Mouse (Mus musculus): ENCODE data around the gene Cpsf3. TPM values are rescaled to one million over a fixed set of nuclear protein-coding genes. Genes with fewer than 3 reads are reported as not detected.

Gene Cpsf3
- 63.1 and 69.1 TPM in 2 replicates for polyA plus RNA-seq (2015; fragmentation: Nextera tagmentation; extraction: Ambion mirVana)

DNA sequence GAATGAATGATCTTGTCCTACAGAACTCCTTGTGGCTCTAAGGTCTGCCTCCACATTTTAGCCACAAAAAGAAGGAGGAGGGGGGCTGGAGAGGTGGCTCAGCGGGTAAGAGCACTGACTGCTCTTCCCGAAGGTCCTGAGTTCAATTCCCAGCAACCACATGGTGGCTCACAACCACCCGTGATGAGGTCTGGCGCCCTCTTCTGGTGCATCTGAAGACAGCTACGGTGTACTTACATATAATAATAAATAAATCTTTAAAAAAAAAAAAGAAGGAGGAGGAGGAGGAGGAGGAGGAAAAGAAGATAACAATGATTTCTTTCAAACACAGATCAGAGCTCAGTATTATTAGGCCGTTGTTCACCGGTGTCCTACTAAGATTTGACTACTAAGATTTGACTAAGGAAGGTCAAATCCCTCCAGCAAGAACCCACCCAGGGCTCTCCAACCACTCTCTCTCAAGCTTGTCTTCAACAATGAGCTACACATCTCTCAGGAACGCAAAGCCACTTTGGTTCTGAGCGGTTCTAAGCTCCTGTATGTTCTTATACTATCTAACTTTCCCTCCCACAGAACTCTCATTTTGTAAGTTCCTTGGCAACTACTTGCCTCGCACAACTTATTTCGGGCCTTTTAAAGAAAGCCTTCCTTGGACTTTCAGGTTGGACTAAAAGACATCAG, at the start of gene Cpsf3:
Gene Cpsf3 (plus strand): TSS at position 631 of the 681 bp plus-strand sequence.
- 55% methylated on average over 11 of the region's 11 CpGs for WGBS
- H3K27ac ChIP-seq: peak within 1 kb of the TSS; percentile 92
- no peak for ATAC-seq (replicated peaks; ENCODE audit: insufficient number of reproducible peaks, insufficient read depth, low FRiP score, low read depth)
- no peaks in the 10 kb centered on the region for H3K9me3 ChIP-seq (replicated peaks)
- peak within 1 kb of the TSS; percentile 96 for H3K9ac ChIP-seq
- H3K4me3 ChIP-seq: peak within 1 kb of the TSS; percentile 97
- no peaks in the 10 kb centered on the region for H3K27me3 ChIP-seq
- peak within 1 kb of the TSS; percentile 89 for H3K4me2 ChIP-seq
- H3K4me1 ChIP-seq (replicated peaks): peaks cover 26% of the 10 kb centered on the region
- H3K36me3 ChIP-seq: no peaks in the 10 kb centered on the region

DNA sequence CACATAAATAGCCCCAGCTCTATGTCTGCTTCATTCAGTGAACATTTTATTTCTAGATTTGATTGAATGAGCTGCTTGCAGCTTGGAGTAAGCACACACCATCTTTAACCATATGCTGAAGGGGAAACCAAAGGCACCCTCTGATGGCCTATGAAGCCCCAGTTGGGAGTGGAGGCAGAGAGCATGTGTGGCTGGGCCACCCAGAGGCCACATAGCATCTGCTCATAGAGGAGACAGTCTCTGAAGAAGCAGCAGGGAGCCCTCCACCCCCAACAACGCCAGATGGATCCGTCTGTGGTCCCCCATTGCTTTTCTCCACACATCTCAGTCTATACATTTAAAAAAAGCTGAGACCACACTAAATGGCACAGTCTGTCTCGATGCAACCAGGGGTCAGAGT, 43.2 kb upstream of the Cpsf3 start:
- no peak overlapping the region for H3K27ac ChIP-seq
- no peak overlapping the region for H3K4me2 ChIP-seq
- no peak overlapping the region for H3K9ac ChIP-seq
- no peak for ATAC-seq (replicated peaks; ENCODE audit: insufficient number of reproducible peaks, insufficient read depth, low FRiP score, low read depth)
- WGBS: 84% methylated on average over 3 of the region's 3 CpGs
- no peaks in the 10 kb centered on the region for H3K4me1 ChIP-seq (replicated peaks)
- peaks cover 17% of the 10 kb centered on the region for H3K36me3 ChIP-seq
- H3K9me3 ChIP-seq (replicated peaks): no peaks in the 10 kb centered on the region
- H3K4me3 ChIP-seq: no peak overlapping the region
- H3K27me3 ChIP-seq: no peaks in the 10 kb centered on the region

DNA sequence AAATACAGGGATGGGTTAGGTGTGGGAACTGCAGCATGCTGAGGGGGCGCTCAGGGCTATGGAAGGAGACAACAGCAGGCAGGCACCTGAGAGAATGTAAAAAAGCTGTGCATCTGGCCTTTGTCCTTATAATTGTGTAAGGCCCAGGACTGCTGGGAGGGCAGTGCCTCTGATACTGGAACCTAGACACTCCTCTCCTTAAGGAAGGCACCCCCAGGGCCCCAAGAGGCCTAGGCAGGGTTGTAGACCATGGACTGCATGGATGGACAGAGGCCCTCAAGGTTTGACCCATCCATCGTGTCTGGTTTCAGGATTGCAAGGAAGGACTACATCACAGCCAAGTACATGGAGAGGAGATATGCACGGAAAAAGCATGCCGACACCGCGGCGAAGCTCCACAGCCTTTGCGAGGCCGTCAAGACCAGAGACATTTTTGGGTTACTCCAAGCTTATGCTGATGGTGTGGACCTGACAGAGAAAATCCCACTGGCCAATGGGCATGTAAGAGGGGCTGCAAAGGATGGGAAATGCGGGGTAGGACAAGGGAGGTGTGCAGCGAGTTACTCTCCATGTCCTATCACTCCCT, 40.7 kb upstream of the Cpsf3 start:
- 91% methylated on average over 11 of the region's 11 CpGs for WGBS
- H3K4me3 ChIP-seq: no peak overlapping the region
- no peaks in the 10 kb centered on the region for H3K9me3 ChIP-seq (replicated peaks)
- no peaks in the 10 kb centered on the region for H3K27me3 ChIP-seq
- H3K4me2 ChIP-seq: no peak overlapping the region
- no peaks in the 10 kb centered on the region for H3K4me1 ChIP-seq (replicated peaks)
- no peak overlapping the region for H3K9ac ChIP-seq
- H3K27ac ChIP-seq: no peak overlapping the region
- no peak for ATAC-seq (replicated peaks; ENCODE audit: insufficient number of reproducible peaks, insufficient read depth, low FRiP score, low read depth)
- peaks cover 12% of the 10 kb centered on the region for H3K36me3 ChIP-seq

DNA sequence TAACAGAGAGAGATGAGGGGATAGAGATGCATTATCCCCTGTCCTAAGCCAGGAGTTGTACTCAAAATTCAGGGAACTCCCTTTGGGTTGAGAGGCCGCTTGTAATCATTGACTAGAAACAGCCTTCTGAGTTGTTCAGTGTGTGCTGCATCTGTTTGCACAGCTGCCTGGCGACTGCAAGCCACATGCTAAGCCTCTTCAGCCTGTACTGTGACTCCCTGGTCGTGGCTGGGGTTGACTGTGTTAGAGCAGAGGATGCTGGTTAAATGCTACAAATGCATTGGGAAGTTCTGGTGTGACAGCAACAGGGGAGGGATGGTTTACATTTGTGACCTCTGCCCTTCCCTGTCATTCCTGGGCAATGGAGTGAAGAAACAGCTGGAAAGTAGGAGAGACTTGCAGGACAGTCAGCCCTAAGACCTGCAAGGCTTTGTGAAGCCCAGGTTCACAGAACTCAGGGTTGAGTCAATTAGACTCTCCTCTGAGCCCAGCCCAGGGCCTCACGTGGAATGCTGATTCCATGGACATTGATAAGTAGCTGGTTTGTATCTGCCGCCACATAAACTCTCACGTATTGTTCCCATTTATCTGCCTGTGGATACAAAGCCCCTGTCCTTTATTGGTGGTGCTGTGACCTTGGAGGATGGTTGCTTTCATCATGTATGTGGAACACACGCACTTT, 37.3 kb upstream of the Cpsf3 start:
- no peaks in the 10 kb centered on the region for H3K9me3 ChIP-seq (replicated peaks)
- H3K4me2 ChIP-seq: no peak overlapping the region
- H3K4me3 ChIP-seq: no peak overlapping the region
- peaks cover 30% of the 10 kb centered on the region for H3K36me3 ChIP-seq
- no peak for ATAC-seq (replicated peaks; ENCODE audit: insufficient number of reproducible peaks, insufficient read depth, low FRiP score, low read depth)
- WGBS: 63% methylated on average over 7 of the region's 7 CpGs
- no peaks in the 10 kb centered on the region for H3K27me3 ChIP-seq
- no peaks in the 10 kb centered on the region for H3K4me1 ChIP-seq (replicated peaks)
- no peak overlapping the region for H3K9ac ChIP-seq
- no peak overlapping the region for H3K27ac ChIP-seq

DNA sequence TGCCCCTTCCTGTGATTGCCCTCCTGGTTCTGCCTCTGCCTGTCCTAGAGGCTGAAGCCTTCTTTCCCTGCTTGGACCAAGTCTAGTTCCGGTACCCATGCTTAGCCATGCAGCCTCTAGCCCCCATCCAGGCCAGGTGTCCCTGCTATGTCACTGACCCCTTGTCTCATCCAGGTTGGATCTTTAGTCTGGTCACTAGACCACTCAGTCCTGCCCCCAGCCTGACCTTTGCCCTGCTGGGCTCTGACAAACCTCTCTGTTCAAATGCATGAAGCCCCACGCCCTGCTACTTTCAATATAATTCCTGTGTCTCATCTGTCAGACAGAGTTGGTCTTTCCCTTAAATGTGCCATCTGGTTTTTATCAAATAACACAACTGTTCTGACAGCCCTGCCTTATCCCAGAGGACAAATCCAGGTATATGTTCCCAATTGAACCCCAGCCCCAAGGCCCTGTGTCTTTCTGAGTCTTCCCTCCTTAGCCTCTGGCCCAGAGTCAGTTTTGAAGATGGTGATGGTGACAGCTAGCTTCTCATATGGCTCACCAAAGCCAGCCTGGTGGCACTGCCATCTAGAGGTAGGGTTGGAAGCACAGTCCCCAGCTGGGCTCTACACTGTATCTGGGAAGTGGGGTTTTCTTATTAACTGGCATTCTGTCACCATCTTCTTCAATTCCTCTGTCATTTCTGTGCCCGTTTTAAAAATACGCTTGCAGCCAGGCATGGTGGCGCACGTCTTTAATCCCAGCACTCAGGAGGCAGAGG, 24.5 kb upstream of the Cpsf3 start:
- H3K4me2 ChIP-seq: no peak overlapping the region
- peaks cover 4% of the 10 kb centered on the region for H3K4me1 ChIP-seq (replicated peaks)
- 87% methylated on average over 6 of the region's 6 CpGs for WGBS
- H3K27ac ChIP-seq: no peak overlapping the region
- no peaks in the 10 kb centered on the region for H3K27me3 ChIP-seq
- ATAC-seq (replicated peaks; ENCODE audit: insufficient number of reproducible peaks, insufficient read depth, low FRiP score, low read depth): no peak
- no peak overlapping the region for H3K9ac ChIP-seq
- H3K4me3 ChIP-seq: no peak overlapping the region
- H3K36me3 ChIP-seq: peaks cover 30% of the 10 kb centered on the region
- no peaks in the 10 kb centered on the region for H3K9me3 ChIP-seq (replicated peaks)

DNA sequence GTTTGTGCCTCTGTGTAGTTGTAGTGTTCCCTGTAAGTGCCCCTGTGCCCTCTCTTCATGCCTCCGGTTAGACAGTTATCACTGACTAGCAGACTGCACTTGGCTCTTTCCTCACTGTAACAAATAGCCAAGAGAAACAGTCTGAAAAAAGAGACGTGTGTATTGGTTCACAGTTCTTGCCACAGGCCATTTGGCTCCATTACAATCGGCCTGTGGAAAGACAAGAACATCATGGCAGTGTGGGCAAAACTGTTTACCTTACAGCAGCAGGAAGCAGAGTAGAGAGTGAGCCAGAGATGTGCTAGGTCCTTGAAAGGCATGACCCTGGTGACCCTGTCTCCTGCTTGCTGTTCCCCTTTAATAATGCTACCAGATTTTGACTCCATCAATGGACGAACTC, 23.7 kb upstream of the Cpsf3 start:
- H3K4me1 ChIP-seq (replicated peaks): peaks cover 4% of the 10 kb centered on the region
- no peak; the same call in 1 of the 2 replicates for ATAC-seq (replicated peaks; ENCODE audit: insufficient number of reproducible peaks, insufficient read depth, low FRiP score, low read depth)

DNA sequence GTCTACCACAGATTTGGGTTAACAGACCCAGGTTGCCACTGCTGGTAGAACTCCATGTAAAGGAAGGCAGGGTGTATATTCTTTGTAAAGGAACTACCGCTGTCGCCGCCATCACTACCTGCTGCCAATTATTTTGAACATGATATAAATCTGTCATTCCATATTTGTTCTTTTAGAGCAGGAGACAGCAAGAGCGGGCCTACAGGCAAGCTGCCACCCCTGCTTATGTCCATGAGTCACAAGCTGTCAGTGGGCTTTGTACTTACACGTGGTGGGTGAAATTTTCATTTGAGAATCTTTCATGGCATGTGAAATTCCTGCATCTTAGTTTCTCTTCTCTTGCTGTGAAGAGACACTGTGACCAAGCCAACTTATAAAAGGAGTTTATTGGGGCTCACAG, 21.9 kb upstream of the Cpsf3 start:
- H3K4me2 ChIP-seq: no peak overlapping the region
- WGBS: 95% methylated on average over 5 of the region's 5 CpGs
- H3K4me3 ChIP-seq: no peak overlapping the region
- H3K36me3 ChIP-seq: peaks cover 31% of the 10 kb centered on the region
- H3K27me3 ChIP-seq: no peaks in the 10 kb centered on the region
- H3K27ac ChIP-seq: peak overlapping the region; percentile 71
- peaks cover 4% of the 10 kb centered on the region for H3K4me1 ChIP-seq (replicated peaks)
- no peak for ATAC-seq (replicated peaks; ENCODE audit: insufficient number of reproducible peaks, insufficient read depth, low FRiP score, low read depth)
- H3K9me3 ChIP-seq (replicated peaks): no peaks in the 10 kb centered on the region
- H3K9ac ChIP-seq: no peak overlapping the region

More for the DNA sequence above, 23.7 kb upstream of the Cpsf3 start:
- no peak overlapping the region for H3K4me2 ChIP-seq
- no peaks in the 10 kb centered on the region for H3K9me3 ChIP-seq (replicated peaks)
- no peaks in the 10 kb centered on the region for H3K27me3 ChIP-seq
- H3K9ac ChIP-seq: no peak overlapping the region
- no peak overlapping the region for H3K4me3 ChIP-seq
- H3K36me3 ChIP-seq: peaks cover 29% of the 10 kb centered on the region
- no peak overlapping the region for H3K27ac ChIP-seq
- 74% methylated on average over 4 of the region's 4 CpGs for WGBS

- Histone ChIP-seq H3K4me3 (no peak overlapping the region), H3K36me3 (peaks cover 33% of the 10 kb centered on the region), H3K4me2 (no peak overlapping the region), H3K9me3 (replicated peaks) (no peaks in the 10 kb centered on the region), H3K27ac (peak overlapping the region; percentile 71), H3K27me3 (no peaks in the 10 kb centered on the region), H3K9ac (no peak overlapping the region), H3K4me1 (replicated peaks) (peaks cover 4% of the 10 kb centered on the region)
- ATAC-seq (replicated peaks; ENCODE audit: insufficient number of reproducible peaks, insufficient read depth, low FRiP score, low read depth): peak; percentile 73
- 60% methylated on average over 5 of the region's 5 CpGs for WGBS
These were observed 20.9 kb upstream of the Cpsf3 start for GRCm38 (mm10) chr12:21264241-21264640.

- peaks cover 33% of the 10 kb centered on the region for H3K36me3 ChIP-seq
- no peak overlapping the region for H3K4me2 ChIP-seq
- ATAC-seq (replicated peaks; ENCODE audit: insufficient number of reproducible peaks, insufficient read depth, low FRiP score, low read depth): no peak
- H3K27me3 ChIP-seq: no peaks in the 10 kb centered on the region
- peak overlapping the region; percentile 71 for H3K27ac ChIP-seq
- H3K9ac ChIP-seq: no peak overlapping the region
- H3K9me3 ChIP-seq (replicated peaks): no peaks in the 10 kb centered on the region
- WGBS: 86% methylated on average over 3 of the region's 3 CpGs
- peaks cover 4% of the 10 kb centered on the region for H3K4me1 ChIP-seq (replicated peaks)
- no peak overlapping the region for H3K4me3 ChIP-seq
These were observed 20.2 kb upstream of the Cpsf3 start for GRCm38 (mm10) chr12:21264970-21265369.

- no peak overlapping the region for H3K4me3 ChIP-seq
- H3K9ac ChIP-seq: no peak overlapping the region
- no peaks in the 10 kb centered on the region for H3K9me3 ChIP-seq (replicated peaks)
- no peaks in the 10 kb centered on the region for H3K27me3 ChIP-seq
- H3K36me3 ChIP-seq: peaks cover 38% of the 10 kb centered on the region
- ATAC-seq (replicated peaks; ENCODE audit: insufficient number of reproducible peaks, insufficient read depth, low FRiP score, low read depth): no peak
- H3K27ac ChIP-seq: no peak overlapping the region
- 87% methylated on average over 4 of the region's 4 CpGs for WGBS
- H3K4me1 ChIP-seq (replicated peaks): peaks cover 4% of the 10 kb centered on the region
- no peak overlapping the region for H3K4me2 ChIP-seq
These were observed 19.7 kb upstream of the Cpsf3 start for GRCm38 (mm10) chr12:21265501-21265900.

Data from heart, embryonic 15.5 days (tissue).